Mouse (Mus musculus) liver, embryonic 14.5 days (tissue): ENCODE measurements around the gene Tox3.

ENCODE experiments used
- CTCF ChIP-seq: IDR thresholded peaks from 2 replicates; pipeline ENCODE4 v1.5.1; 2016; ENCODE audit warnings: antibody characterized with exemption, low read depth, control low read depth
- EP300 ChIP-seq: IDR thresholded peaks from 2 replicates; pipeline ENCODE4 v1.6.1; 2016; ENCODE audit warnings: antibody characterized with exemption, low read depth

DNA sequence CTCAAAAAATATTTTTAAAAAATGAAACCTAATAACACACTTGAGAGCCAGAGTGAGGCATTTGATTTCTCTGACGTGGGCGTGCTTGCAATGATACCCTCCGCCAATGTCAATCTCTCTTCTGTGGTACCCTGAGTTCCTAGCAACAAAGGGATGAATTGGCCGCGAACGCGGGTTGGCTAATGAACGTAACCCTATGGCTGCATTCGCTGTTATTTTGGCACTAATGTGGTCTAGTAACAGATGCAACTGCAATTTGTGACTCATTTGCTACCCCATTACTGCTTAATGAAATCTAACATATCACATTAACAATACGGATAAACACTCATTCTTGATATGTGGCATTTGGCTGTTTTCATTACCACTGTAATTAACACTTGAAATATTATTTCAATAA, 76.2 kb downstream of the Tox3 start:
- TF ChIP-seq CTCF (no peak), EP300 (no peak)
